Mouse (Mus musculus): ENCODE data around the gene Cdc45. TPM values are rescaled to one million over a fixed set of nuclear protein-coding genes. Genes with fewer than 3 reads are reported as not detected.

Cdc45 gene
- total RNA-seq, 1 experiment, result 53.5 TPM

DNA sequence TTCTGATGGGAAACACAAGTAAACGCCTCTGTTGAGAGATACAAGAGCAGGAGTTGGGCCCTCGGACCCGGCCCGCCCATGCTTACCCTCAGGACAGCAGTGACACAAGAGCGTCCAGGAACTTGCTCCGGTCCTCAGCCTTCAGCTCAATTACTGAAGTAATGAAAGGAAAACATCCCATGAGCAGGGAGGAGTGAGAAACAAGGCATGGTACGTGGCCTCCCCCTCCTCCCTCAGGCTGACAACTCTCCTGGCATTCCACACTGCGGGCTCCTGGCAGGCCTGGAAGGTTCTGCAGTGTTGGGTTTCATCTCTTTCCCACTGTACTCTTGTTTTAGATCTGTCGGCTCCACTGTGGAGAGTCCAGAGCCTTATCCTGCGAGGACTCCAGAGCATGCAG, 30.0 kb downstream of the Cdc45 start:
- H3K4me1 ChIP-seq (ENCODE audit: control insufficient read depth in 2 of 2, insufficient read depth in 2 of 2, low read length in 2 of 2, poor library complexity in 1 of 2), result peaks cover 2 to 16% of the 10 kb centered on the region in 2 experiments; a peak in 1 of 4 replicates
- H3K4me3 ChIP-seq (ENCODE audit: insufficient read depth in 1 of 2, low read depth in 1 of 2, low read length in 2 of 2, poor library complexity in 1 of 2, severe bottlenecking in 1 of 2), result no peak overlapping the region
- H3K27ac ChIP-seq (ENCODE audit: insufficient read depth, low read depth, low read length, poor library complexity, severe bottlenecking), result no peak overlapping the region
- no peak for TF ChIP-seq MAFK (IDR thresholded peaks at IDR 0.05; ENCODE audit: insufficient read depth, low read depth, low read length)
- TF ChIP-seq ZC3H11A (IDR thresholded peaks at IDR 0.05; ENCODE audit: borderline replicate concordance, low read depth, low read length), result no peak
- TF ChIP-seq HCFC1 (IDR thresholded peaks at IDR 0.05; ENCODE audit: borderline replicate concordance, insufficient read depth, low read length), result no peak
- TF ChIP-seq CHD2 (IDR thresholded peaks at IDR 0.05; ENCODE audit: low read depth, low read length), result no peak
- no peak for TF ChIP-seq ZNF384 (IDR thresholded peaks at IDR 0.05; ENCODE audit: low read depth, low read length)
- H3K9ac ChIP-seq (ENCODE audit: insufficient read depth, low read depth, low read length, poor library complexity, severe bottlenecking), result no peak overlapping the region
- no peak for DNase-seq (ENCODE audit: low read depth, low spot score)
- peaks cover 32% of the 10 kb centered on the region for H3K36me3 ChIP-seq (ENCODE audit: control insufficient read depth, insufficient read depth, low read length, poor library complexity, severe bottlenecking)
- in situ Hi-C loops (cut with MboI; ENCODE audit: low sequenced_read_pairs in 2 of 2, unreplicated experiment in 2 of 2), result no loop called here
- H3K9me3 ChIP-seq (ENCODE audit: control insufficient read depth, insufficient read depth, low read depth, low read length), result no peaks in the 10 kb centered on the region

DNA sequence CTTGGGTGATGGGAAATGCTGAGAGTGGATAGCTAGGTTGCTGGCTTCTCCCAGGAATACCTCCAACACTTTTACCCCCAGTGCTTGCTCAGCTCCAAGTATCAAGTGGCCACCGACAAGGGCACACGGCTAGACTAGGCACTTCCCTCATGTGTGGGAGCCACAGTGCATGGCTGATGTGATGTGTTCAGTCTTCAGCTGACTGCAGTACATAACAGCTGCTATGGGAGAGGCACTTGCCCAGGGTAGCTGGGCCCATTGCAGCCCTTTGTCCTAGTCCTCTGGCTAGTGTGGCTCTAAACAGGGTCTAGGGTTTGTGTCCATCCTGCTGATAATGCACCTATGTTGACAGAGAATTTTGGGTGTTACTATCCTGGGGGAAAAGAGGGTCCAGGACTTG, 33.3 kb downstream of the Cdc45 start:
- Histone ChIP-seq H3K4me1 (ENCODE audit: control insufficient read depth in 2 of 2, insufficient read depth in 2 of 2, low read length in 2 of 2, poor library complexity in 1 of 2) (peaks cover 2 to 18% of the 10 kb centered on the region in 2 experiments; a peak in 2 of 4 replicates), H3K9ac (ENCODE audit: insufficient read depth, low read depth, low read length, poor library complexity, severe bottlenecking) (no peak overlapping the region), H3K36me3 (ENCODE audit: control insufficient read depth, insufficient read depth, low read length, poor library complexity, severe bottlenecking) (peaks cover 15% of the 10 kb centered on the region), H3K9me3 (ENCODE audit: control insufficient read depth, insufficient read depth, low read depth, low read length) (no peaks in the 10 kb centered on the region), H3K4me3 (ENCODE audit: insufficient read depth in 1 of 2, low read depth in 1 of 2, low read length in 2 of 2, poor library complexity in 1 of 2, severe bottlenecking in 1 of 2) (no peak overlapping the region), H3K27ac (ENCODE audit: insufficient read depth, low read depth, low read length, poor library complexity, severe bottlenecking) (no peak overlapping the region)
- TF ChIP-seq ZC3H11A (IDR thresholded peaks at IDR 0.05; ENCODE audit: borderline replicate concordance, low read depth, low read length), result no peak
- TF ChIP-seq CHD2 (IDR thresholded peaks at IDR 0.05; ENCODE audit: low read depth, low read length), result no peak
- TF ChIP-seq ZNF384 (IDR thresholded peaks at IDR 0.05; ENCODE audit: low read depth, low read length), result no peak
- no peak for TF ChIP-seq MAFK (IDR thresholded peaks at IDR 0.05; ENCODE audit: insufficient read depth, low read depth, low read length)
- TF ChIP-seq HCFC1 (IDR thresholded peaks at IDR 0.05; ENCODE audit: borderline replicate concordance, insufficient read depth, low read length), result no peak
- in situ Hi-C loops (cut with MboI; ENCODE audit: low sequenced_read_pairs in 2 of 2, unreplicated experiment in 2 of 2), result no loop called here
- no peak for DNase-seq (ENCODE audit: low read depth, low spot score)

DNA sequence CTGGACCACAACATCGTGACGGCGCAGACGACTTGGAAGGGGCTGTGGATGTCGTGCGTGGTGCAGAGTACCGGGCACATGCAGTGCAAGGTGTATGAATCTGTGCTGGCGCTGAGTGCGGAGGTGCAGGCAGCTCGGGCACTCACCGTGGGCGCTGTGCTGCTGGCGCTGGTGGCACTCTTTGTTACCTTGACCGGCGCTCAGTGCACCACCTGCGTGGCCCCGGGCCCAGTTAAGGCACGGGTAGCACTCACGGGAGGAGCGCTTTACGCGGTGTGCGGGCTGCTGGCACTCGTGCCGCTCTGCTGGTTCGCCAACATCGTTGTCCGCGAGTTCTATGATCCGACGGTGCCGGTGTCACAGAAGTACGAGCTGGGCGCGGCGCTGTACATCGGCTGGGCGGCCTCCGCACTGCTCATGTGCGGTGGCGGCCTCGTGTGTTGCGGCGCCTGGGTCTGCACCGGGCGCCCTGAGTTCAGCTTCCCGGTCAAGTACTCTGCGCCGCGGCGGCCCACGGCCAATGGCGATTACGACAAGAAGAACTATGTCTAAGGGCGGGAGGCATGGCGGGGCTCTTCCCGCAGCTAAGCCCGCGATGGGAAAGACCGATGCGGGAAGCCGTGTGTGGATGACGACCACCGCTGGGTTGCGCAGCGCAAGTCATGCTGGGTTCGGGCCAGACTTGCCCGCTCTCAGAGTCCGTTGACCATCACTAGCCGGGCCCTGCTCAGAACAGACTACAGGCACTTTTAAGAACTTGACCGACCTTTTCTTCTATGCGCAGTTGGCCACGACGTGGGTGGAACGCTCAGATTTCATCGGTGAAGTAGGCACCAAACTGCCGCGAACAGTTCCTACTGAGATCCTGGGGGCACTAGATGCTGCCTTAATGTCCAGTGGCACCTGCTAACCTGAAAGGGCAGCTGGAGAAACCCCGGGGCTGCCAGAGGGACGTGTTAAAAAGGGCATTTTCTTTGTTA, 34.4 kb downstream of the Cdc45 start:
- in situ Hi-C loops (cut with MboI; ENCODE audit: low sequenced_read_pairs in 2 of 2, unreplicated experiment in 2 of 2), result no loop called here
- H3K9me3 ChIP-seq (ENCODE audit: control insufficient read depth, insufficient read depth, low read depth, low read length), result no peaks in the 10 kb centered on the region
- peak overlapping the region; percentile 51 for H3K9ac ChIP-seq (ENCODE audit: insufficient read depth, low read depth, low read length, poor library complexity, severe bottlenecking)
- H3K4me1 ChIP-seq (ENCODE audit: control insufficient read depth in 2 of 2, insufficient read depth in 2 of 2, low read length in 2 of 2, poor library complexity in 1 of 2), result peaks cover 2 to 18% of the 10 kb centered on the region in 2 experiments; a peak in 2 of 4 replicates
- DNase-seq (ENCODE audit: low read depth, low spot score), result no peak
- H3K4me3 ChIP-seq (ENCODE audit: insufficient read depth in 1 of 2, low read depth in 1 of 2, low read length in 2 of 2, poor library complexity in 1 of 2, severe bottlenecking in 1 of 2), result peak overlapping the region; percentile 68 to 69
- H3K27ac ChIP-seq (ENCODE audit: insufficient read depth, low read depth, low read length, poor library complexity, severe bottlenecking), result no peak overlapping the region
- no peak for TF ChIP-seq CHD2 (IDR thresholded peaks at IDR 0.05; ENCODE audit: low read depth, low read length)
- TF ChIP-seq ZNF384 (IDR thresholded peaks at IDR 0.05; ENCODE audit: low read depth, low read length), result no peak
- TF ChIP-seq ZC3H11A (IDR thresholded peaks at IDR 0.05; ENCODE audit: borderline replicate concordance, low read depth, low read length), result no peak
- TF ChIP-seq HCFC1 (IDR thresholded peaks at IDR 0.05; ENCODE audit: borderline replicate concordance, insufficient read depth, low read length), result no peak
- no peak for TF ChIP-seq MAFK (IDR thresholded peaks at IDR 0.05; ENCODE audit: insufficient read depth, low read depth, low read length)
- H3K36me3 ChIP-seq (ENCODE audit: control insufficient read depth, insufficient read depth, low read length, poor library complexity, severe bottlenecking), result peaks cover 13% of the 10 kb centered on the region

DNA sequence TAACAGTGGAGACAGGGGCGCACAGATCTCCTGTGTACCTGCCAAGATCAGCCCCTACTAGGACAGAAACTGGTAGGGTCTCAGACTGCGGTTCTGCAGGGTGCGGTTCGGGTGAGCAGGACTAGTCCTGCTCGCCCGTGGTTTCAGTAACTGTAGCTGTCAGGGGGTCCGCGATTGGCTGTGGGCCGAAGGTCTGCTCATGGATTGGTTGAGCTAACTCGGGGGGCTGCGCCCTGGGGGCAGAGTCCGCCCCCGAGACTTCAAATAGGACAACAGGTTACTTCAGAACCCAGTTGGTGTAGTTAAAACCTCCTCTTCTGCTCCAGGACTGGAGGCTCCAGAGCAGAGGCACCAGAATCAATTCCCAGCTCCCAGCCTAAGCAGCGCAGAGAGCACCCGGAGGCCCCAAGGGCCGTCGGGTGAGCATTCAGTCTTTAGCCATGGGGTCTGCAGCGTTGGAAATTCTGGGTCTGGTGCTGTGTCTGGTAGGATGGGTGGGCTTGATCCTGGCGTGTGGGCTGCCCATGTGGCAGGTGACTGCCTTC, 35.2 kb downstream of the Cdc45 start, which contains the start of gene Cldn5:
Cldn5 (plus strand) TSS at position 292 of the 545 bp plus-strand sequence.
- Histone ChIP-seq H3K4me1 (ENCODE audit: control insufficient read depth in 2 of 2, insufficient read depth in 2 of 2, low read length in 2 of 2, poor library complexity in 1 of 2) (peaks cover 2 to 18% of the 10 kb centered on the region in 2 experiments; a peak in 2 of 4 replicates), H3K9me3 (ENCODE audit: control insufficient read depth, insufficient read depth, low read depth, low read length) (no peaks in the 10 kb centered on the region), H3K9ac (ENCODE audit: insufficient read depth, low read depth, low read length, poor library complexity, severe bottlenecking) (peak within 1 kb of the TSS; percentile 51), H3K4me3 (ENCODE audit: insufficient read depth in 1 of 2, low read depth in 1 of 2, low read length in 2 of 2, poor library complexity in 1 of 2, severe bottlenecking in 1 of 2) (peak within 1 kb of the TSS; percentile 68 to 69), H3K27ac (ENCODE audit: insufficient read depth, low read depth, low read length, poor library complexity, severe bottlenecking) (no peak within 1 kb of the TSS), H3K36me3 (ENCODE audit: control insufficient read depth, insufficient read depth, low read length, poor library complexity, severe bottlenecking) (peaks cover 6% of the 10 kb centered on the region)
- peak; percentile 63 for DNase-seq (ENCODE audit: low read depth, low spot score)
- in situ Hi-C loops (cut with MboI; ENCODE audit: low sequenced_read_pairs in 2 of 2, unreplicated experiment in 2 of 2), result no loop called here
- TF ChIP-seq HCFC1 (IDR thresholded peaks at IDR 0.05; ENCODE audit: borderline replicate concordance, insufficient read depth, low read length), result no peak
- TF ChIP-seq ZC3H11A (IDR thresholded peaks at IDR 0.05; ENCODE audit: borderline replicate concordance, low read depth, low read length), result no peak
- no peak for TF ChIP-seq CHD2 (IDR thresholded peaks at IDR 0.05; ENCODE audit: low read depth, low read length)
- TF ChIP-seq MAFK (IDR thresholded peaks at IDR 0.05; ENCODE audit: insufficient read depth, low read depth, low read length), result no peak
- no peak for TF ChIP-seq ZNF384 (IDR thresholded peaks at IDR 0.05; ENCODE audit: low read depth, low read length)
